Mouse (Mus musculus): ENCODE data around the gene Raph1.
"Not testable (repeated sequence)": the region's sequence is repeated elsewhere in the genome, so short reads cannot be mapped to it uniquely, and the experiment has no call there.

Gene Raph1

GRCm38 (mm10) chr1:60565270-60565920 lies 1.5 kb downstream of the Raph1 start:
- no peak for DNase-seq (ENCODE audit: low spot score)

GRCm38 (mm10) chr1:60564691-60565090 lies 2.2 kb downstream of the Raph1 start:
- no peak for DNase-seq (ENCODE audit: low spot score)

GRCm38 (mm10) chr1:60563021-60563420 lies 3.9 kb downstream of the Raph1 start:
- no peak for DNase-seq (ENCODE audit: low spot score)

GRCm38 (mm10) chr1:60543681-60544080 lies 23.2 kb downstream of the Raph1 start:
- DNase-seq (ENCODE audit: low spot score): no peak

GRCm38 (mm10) chr1:60539272-60539671 lies 27.6 kb downstream of the Raph1 start:
- DNase-seq (ENCODE audit: low spot score): no peak

GRCm38 (mm10) chr1:60534932-60535331 lies 32.0 kb downstream of the Raph1 start:
- no peak for DNase-seq (ENCODE audit: low spot score)

- no peak for DNase-seq (ENCODE audit: low spot score)
Observed at GRCm38 (mm10) chr1:60530636-60531035, 36.3 kb downstream of the Raph1 start.

GRCm38 (mm10) chr1:60530107-60530506 lies 36.8 kb downstream of the Raph1 start:
- no peak for DNase-seq (ENCODE audit: low spot score)

- DNase-seq (ENCODE audit: low spot score): no peak
Observed at GRCm38 (mm10) chr1:60510584-60510983, 56.3 kb downstream of the Raph1 start.

GRCm38 (mm10) chr1:60503456-60503855 lies 63.4 kb downstream of the Raph1 start:
- no peak for DNase-seq (ENCODE audit: low spot score)

GRCm38 (mm10) chr1:60493421-60493820 lies 73.5 kb downstream of the Raph1 start:
- DNase-seq (ENCODE audit: low spot score): no peak

GRCm38 (mm10) chr1:60492404-60492803 lies 74.5 kb downstream of the Raph1 start:
- DNase-seq (ENCODE audit: low spot score): no peak

- DNase-seq (ENCODE audit: low spot score): no peak
Observed at GRCm38 (mm10) chr1:60490510-60490909, 76.4 kb downstream of the Raph1 start.

GRCm38 (mm10) chr1:60489660-60490059 lies 77.2 kb downstream of the Raph1 start:
- no peak for DNase-seq (ENCODE audit: low spot score)

GRCm38 (mm10) chr1:60488635-60489034 lies 78.3 kb downstream of the Raph1 start:
- DNase-seq (ENCODE audit: low spot score): no peak

- no peak for DNase-seq (ENCODE audit: low spot score)
Observed at GRCm38 (mm10) chr1:60485649-60486048, 81.3 kb downstream of the Raph1 start.

GRCm38 (mm10) chr1:60482881-60483280 lies 84.0 kb downstream of the Raph1 start:
- no peak for DNase-seq (ENCODE audit: low spot score)

GRCm38 (mm10) chr1:60481561-60481960 lies 85.3 kb downstream of the Raph1 start:
- no peak for DNase-seq (ENCODE audit: low spot score)

- DNase-seq (ENCODE audit: low spot score): no peak
Observed at GRCm38 (mm10) chr1:60470541-60470940, 96.4 kb downstream of the Raph1 start.

GRCm38 (mm10) chr1:60469491-60469890 lies 97.4 kb downstream of the Raph1 start:
- DNase-seq (ENCODE audit: low spot score): no peak

GRCm38 (mm10) chr1:60460623-60461022 lies 106.3 kb downstream of the Raph1 start:
- no peak for DNase-seq (ENCODE audit: low spot score)

- no peak for DNase-seq (ENCODE audit: low spot score)
Observed at GRCm38 (mm10) chr1:60449896-60450295, 117.0 kb downstream of the Raph1 start.

- DNase-seq (ENCODE audit: low spot score): no peak
Observed at GRCm38 (mm10) chr1:60447067-60447466, 119.8 kb downstream of the Raph1 start.

- not testable (repeated sequence) for DNase-seq (ENCODE audit: low spot score)
Observed at GRCm38 (mm10) chr1:60441438-60441837, 125.5 kb downstream of the Raph1 start.

Data from layer of hippocampus, adult 9-10 months (tissue).